Mouse (Mus musculus): ENCODE results near the gene Papolg. TPM values are rescaled to one million over a fixed set of nuclear protein-coding genes. Genes with fewer than 3 reads are reported as not detected.

Gene Papolg
- polyA plus RNA-seq, 1 experiment from 2014 or later: 14.7 TPM

Other genes with a start within 250 kb of the Papolg start
- gene Pus10, start 229.6 kb downstream of the Papolg start, polyA plus RNA-seq (2015; fragmentation: Nextera tagmentation; extraction: Ambion mirVana): 20.8 and 24.4 TPM in 2 replicates
- gene Pex13, start 229.3 kb downstream of the Papolg start, polyA plus RNA-seq (2015; fragmentation: Nextera tagmentation; extraction: Ambion mirVana): 20.1 and 24.3 TPM in 2 replicates
- 1.5 TPM in 2 replicates for gene Rel, start 124.3 kb downstream of the Papolg start, polyA plus RNA-seq (2015; fragmentation: Nextera tagmentation; extraction: Ambion mirVana)
- not detected in 2 replicates for gene A830031A19Rik, start 179.8 kb upstream of the Papolg start, polyA plus RNA-seq (2015; fragmentation: Nextera tagmentation; extraction: Ambion mirVana)
- gene Bcl11a, start 182.8 kb upstream of the Papolg start, polyA plus RNA-seq (2015; fragmentation: Nextera tagmentation; extraction: Ambion mirVana): 24.9 and 25.5 TPM in 2 replicates

Data from stomach, embryonic 16.5 days (tissue).